Mouse (Mus musculus) adrenal gland, postnatal 36 days (tissue): ENCODE data around the gene Emid1. TPM values are rescaled to one million over a fixed set of nuclear protein-coding genes. Genes with fewer than 3 reads are reported as not detected.

Experiments used
- DNase-seq, 2 experiments: peaks; one replicate each; pipeline ENCODE4 v3.0.0; 2021; ENCODE audit warnings: mixed read lengths in 1 of 2
- long read RNA-seq, 2 experiments: library from polyadenylated mRNA; stranded (forward); transcript quantifications; one replicate each; pipeline ENCODE4 v2.0.0; 2021; ENCODE audit warnings: borderline sequencing depth in 2 of 2
- total RNA-seq, 2 experiments: library from RNA; stranded (reverse); gene quantifications; 2 replicates each; pipeline ENCODE4 v1.2.3; 2021

Emid1 gene
- total RNA-seq: 1 to 10 TPM; 7.8 to 9.0 TPM
- long read RNA-seq, experiment 1, transcript Emid1-201 (15 exons, 1,947 nt): major isoform, 9 of 20 reads
- long read RNA-seq, experiment 1, partial matches to known transcripts: 2 of 20 reads
- long read RNA-seq, experiment 1, other reads (novel, unspliced or antisense): 8 of 20 reads
- long read RNA-seq, experiment 2, partial matches to known transcripts: 0 of 9 reads
- long read RNA-seq, experiment 2, other reads (novel, unspliced or antisense): 5 of 9 reads

- DNase-seq: peak; percentile 30 to 55
Measured at GRCm38 (mm10) chr11:5151680-5152337, at the start of gene Emid1. Emid1 (minus strand) TSS chr11:5152257.

DNA sequence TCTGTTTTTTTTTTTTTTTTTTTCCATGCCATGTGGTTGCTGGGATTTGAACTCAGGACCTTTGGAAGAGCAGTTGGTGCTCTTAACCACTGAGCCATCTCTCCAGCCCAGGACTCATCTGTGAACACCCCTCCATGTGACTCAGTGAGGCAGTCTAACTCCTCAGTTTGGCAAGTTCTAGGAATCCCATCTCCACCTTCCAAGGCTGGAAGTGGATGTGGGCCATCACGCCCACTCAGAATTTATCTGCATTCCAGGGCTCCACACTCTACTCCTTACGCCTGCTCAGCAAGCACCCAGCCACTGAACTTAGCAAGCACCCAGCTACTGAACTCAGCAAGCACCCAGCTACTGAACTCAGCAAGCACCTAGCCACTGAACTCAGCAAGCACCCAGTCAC is 47.8 kb upstream of the Emid1 start:
- no peak for DNase-seq

- no peak for DNase-seq
Measured at GRCm38 (mm10) chr11:5197068-5197467, 45.0 kb upstream of the Emid1 start.

DNA sequence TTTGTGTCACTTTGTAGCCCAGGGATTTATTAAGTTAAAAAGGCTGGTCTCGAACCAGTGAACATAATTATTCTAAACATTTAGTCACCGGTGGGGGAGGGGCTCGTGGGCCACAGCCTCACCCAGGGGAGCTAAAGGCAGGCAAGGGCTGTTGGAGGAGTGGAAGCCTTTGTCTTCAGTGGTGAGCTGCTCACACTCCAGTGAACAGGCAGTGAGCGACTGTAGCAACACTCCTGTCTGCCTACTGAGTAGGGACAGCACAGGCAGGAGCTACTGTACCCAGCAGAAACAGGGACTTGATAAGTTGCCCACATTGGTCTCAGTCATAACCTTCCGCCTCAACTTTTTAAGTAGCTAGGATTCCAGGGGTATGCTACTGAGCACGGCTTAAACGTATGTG is 44.5 kb upstream of the Emid1 start:
- DNase-seq: no peak

GRCm38 (mm10) chr11:5193576-5193881 is 41.5 kb upstream of the Emid1 start:
- DNase-seq: no peak

DNA sequence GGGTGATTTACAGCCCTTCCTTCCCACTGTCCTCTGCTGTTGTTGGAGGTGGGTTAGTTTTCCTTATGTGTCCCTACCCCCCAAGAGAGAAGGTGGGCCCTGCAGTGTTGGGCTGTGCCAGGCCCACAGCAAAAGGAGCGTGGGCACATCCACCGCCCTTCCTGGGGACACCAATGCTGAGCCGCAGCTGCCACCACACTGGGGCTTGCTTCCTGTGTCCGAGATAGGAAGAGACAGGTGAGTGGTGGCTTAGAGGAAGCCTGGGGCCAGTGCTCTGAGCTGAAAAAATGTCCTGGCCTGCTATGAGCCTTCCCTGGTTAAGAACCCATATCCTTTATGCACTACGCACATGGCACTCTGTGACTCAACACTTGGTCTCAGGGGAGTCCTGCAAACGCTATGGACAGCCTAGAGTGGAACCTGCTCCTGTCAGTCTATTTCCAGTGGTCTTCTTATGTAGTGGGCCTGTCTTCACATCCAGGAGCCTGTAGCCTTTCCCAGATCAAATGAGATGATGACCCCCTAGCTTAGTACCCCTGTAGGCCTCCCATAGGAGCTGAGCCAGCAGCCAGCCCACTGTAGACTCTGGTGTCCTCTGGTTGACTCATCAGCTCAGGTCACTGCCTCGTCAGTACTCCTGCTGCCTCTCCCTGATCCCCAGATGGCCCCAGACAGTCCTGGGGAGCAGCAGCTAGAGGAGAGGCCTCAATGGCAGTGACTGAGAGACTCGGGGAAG is 41.0 kb upstream of the Emid1 start:
- DNase-seq: no peak

- no peak for DNase-seq
Measured at GRCm38 (mm10) chr11:5192084-5192516, 40.0 kb upstream of the Emid1 start.

GRCm38 (mm10) chr11:5189239-5189933 is 37.3 kb upstream of the Emid1 start:
- DNase-seq: no peak

GRCm38 (mm10) chr11:5188170-5188569 is 36.1 kb upstream of the Emid1 start:
- DNase-seq: peak; percentile 40 to 61

DNA sequence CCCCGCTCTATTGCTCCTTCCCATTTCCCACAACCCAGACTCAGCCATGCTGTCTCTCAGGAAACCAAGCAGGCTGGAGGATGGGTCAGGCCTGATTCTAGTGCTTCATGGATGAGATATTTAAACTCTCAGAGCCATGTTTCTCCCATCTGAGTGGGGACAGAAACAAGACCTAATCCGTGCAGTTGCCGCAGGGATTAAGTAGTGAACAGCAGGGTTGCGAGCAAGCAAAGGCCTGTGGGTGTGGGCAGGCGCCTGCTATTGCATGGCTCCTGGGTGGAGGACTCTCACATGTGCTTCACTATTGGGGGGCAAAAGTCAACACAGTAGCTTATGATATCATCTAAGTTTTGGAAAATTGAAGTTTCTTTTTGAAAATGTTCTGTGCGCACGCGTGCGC is 32.8 kb upstream of the Emid1 start:
- no peak for DNase-seq

- no peak for DNase-seq
Measured at GRCm38 (mm10) chr11:5184250-5184649, 32.2 kb upstream of the Emid1 start.

DNA sequence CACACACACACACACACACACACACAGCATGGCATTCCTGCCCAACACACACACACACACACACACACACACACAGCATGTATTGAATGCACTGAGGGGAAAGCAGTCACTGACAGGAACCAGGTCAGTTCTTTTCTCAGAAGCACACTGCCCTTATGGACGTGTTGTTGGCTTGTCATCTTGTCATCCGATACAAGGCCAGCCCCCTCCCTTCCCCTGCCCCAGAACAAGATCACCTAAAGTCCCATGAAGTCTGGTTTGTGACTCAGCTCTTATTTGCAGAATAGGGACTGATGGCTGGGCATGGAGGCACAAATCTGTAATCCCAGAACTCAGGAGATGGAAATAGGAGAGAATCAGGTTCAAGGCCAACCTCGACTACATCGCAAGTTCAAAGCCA is 30.8 kb upstream of the Emid1 start:
- DNase-seq: peak in 1 of 2 experiments; percentile 19

DNA sequence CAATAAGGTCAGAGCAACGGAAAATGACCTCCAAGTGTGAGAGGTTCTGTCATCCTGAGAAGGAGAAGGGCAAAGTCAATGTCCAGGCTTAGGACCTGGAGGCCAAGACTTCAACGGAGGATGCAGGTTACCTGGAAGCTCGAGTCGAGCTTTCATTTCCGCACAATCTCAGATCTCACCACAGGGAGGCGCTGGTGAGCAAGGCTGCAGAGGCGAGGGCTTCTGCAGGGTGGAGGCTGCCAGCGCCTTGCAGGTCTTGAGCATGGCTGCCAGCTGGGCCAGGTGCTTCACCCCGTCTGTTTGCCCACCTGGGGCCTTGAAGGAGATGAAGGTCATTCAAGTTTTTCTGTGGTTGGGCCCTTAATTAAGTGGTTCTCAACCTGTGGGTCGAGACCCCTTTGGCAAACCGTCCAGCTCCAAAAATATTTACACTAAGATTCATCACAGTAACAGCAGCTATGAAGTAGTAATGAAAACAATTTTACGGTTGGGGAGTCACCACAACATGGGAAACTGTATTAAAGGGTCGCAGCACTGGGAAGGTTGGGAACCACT is 29.9 kb upstream of the Emid1 start:
- peak; percentile 86 to 88 for DNase-seq

DNA sequence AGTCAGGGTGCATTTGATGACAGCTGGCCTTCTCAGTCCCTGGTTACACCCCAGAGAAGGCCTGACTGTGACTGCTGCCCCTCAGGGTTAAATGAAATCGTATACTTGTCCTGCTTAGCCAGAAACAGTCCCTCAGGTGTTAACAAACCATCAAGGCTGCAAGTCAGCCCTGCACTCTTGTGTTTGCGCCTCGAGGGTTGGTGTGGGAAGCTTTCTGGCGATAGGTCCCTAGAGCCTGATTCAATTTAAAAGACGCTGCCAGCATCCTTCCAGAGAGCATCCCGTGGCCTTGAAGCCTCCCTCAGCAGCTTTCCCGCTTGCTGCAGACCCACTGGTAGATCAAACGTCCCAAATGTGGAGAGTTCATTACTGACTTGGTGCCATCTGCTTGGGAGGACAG is 27.3 kb upstream of the Emid1 start:
- DNase-seq: no peak

DNA sequence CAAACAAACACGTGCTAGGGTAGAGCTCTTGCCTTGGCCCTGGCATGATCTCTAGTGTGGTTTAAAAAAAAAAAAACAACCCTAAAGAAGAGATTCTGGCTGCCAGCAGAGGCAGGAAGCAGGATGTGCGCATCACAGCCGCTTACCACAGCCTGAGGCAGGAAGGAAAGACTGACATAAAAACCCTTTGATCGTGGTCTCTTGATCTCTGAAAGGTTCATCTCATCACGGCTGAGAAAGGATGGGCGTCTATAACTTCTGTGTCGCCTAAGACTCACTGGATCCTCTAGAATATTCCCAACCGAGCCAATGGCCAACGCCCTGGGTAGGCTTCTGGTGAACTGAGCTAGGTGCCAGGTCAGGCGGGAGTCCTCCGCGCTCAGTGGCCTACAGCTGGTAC is 25.1 kb upstream of the Emid1 start:
- peak in 1 of 2 experiments; percentile 46 for DNase-seq

GRCm38 (mm10) chr11:5176685-5177084 is 24.6 kb upstream of the Emid1 start:
- no peak for DNase-seq

DNA sequence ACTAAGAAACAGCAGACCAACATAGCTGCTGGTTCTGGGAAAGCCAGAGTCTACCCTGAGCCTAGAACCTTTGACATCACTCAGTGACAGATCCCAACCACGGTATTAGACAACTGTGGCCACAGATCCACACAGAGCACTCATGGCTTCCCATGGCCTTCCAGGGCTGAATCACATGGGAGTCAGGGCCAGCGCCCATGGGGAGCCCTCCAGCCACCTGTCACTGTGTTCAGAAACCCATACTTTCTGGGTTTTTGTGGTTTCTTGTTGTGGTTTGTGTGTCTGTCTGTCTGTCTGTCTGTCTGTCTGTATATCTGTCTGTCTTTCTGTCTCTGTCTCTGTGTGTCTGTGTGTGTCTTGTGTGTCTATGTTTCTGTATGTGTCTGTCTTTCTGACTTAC is 23.8 kb upstream of the Emid1 start:
- DNase-seq: no peak

DNA sequence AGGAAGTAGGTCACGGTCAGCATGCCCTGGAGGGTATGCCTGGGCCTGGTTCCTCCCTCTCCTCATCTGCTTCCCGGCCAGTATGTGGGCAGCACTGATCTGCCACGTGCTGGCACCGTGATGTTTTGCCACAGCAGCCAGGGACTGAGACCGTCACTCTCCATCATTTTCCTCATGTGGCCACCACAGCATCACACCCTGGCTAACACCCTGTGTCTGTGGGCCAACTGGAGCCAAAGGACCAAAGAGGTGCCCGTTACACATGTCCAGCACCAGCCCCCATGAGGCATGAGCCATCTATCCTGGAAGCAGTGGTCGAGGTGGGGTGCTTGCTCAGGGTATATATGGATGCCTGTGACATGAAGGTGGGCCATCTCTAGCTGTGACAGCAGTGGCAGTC is 23.1 kb upstream of the Emid1 start:
- DNase-seq: no peak

DNA sequence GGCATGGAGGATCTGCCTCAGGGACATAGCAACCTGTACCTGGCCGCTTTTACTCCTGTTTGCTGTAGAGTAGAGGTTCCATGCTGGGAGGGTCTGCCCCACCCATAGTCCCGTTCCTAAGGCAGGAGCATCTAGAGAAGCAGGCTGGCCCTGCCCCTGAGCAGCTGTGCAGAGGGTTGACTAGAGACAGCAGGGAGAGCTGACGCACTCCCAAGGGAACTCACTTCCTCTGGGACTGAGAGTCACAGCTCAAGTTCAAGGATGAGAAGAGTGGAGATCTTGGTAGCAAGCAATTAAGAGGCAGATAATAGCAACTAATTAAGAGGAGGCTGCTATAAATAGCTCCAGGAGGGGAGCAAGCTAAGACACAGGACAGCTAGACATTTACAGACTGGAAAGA is 20.8 kb upstream of the Emid1 start:
- DNase-seq: no peak

DNA sequence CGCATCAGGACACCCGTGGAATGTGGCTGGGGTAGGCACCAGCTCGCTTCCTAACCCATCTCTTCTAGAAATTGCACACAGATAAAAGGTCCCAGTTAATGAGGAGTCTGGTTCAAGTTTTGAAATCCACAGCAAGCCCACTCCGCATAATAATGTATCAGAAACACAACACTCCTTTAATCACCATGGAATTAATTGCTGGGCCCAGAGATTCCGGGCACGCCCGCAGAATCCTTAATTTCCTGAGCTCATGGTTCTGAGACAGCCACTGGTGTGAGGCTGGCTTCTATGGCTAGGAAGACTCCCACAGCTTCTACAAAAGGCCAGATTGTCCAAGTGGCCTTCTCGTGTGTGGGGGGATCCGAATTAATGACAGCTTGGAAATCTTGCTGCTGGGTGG is 15.3 kb upstream of the Emid1 start:
- DNase-seq: no peak

- DNase-seq: no peak
Measured at GRCm38 (mm10) chr11:5165471-5165916, 13.4 kb upstream of the Emid1 start.

DNA sequence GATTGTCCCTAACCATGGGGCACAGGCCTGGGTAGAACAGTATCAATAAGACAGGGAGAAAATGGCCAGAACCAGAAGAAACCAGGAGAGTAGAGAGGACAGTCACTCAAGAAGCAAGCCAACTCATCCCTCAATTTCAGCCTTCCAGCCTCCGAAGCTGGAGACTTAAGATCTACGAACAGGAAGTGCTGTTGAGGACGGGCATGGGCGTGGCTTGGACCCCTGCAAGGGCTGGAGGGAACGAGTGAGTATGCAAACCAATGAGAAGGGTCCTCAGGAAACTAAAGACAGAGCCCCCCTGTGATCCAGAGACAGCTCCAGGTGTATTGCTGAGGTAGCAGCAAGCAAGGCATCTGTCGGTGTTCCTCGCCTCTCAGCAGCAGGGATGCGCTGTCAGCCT is 12.3 kb upstream of the Emid1 start:
- no peak for DNase-seq

DNA sequence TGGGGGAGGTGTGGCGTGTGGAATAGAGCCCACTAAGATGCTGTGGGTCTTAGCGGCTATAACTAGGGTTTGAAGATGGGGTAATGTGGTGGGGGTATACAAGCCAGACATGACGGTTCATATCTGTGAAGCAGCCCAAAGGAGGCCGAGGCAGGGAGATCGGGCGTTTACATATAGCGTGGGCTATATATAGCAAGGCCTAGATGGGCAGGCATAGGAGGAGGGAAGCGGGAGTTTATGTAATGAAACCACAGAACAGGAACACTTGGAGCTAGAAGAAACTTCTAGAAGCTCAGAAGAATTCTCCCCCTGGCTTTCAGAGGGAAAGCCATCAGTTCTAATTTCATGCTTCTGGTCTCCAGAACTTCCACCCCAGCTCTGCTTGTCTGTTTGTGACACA is 11.4 kb upstream of the Emid1 start:
- DNase-seq: no peak
